Mouse (Mus musculus) cortical plate, adult 2 months (tissue): Measurements from ENCODE around the gene Mpdz.

Experiments used
- CTCF ChIP-seq: fragments of 200-500 bp; IDR thresholded peaks from 2 replicates; pipeline ENCODE4 v1.5.1; 2011; ENCODE audit warnings: mild to moderate bottlenecking, control low read depth, low read length; ENCODE audit not compliant: insufficient read depth; ENCODE audit errors: extremely low read depth
- POLR2A ChIP-seq: fragments of 200-500 bp; IDR thresholded peaks from 2 replicates; pipeline ENCODE4 v1.6.1; 2011; ENCODE audit warnings: mild to moderate bottlenecking, low read length, control low read depth; ENCODE audit not compliant: insufficient read depth; ENCODE audit errors: extremely low read depth

- TF ChIP-seq CTCF: no peak
- TF ChIP-seq POLR2A: no peak
Observed at GRCm38 (mm10) chr4:81453806-81454205, 11.2 kb upstream of the Mpdz start.
